Mouse (Mus musculus) megakaryocyte-erythroid progenitor cell, adult 5-6 weeks (primary cell): ENCODE measurements around the gene Acnat1. TPM values are rescaled to one million over a fixed set of nuclear protein-coding genes. Genes with fewer than 3 reads are reported as not detected.
"Not testable (repeated sequence)": the region's sequence is repeated elsewhere in the genome, so short reads cannot be mapped to it uniquely, and the experiment has no call there.

Experiments
- ATAC-seq: replicated peaks from 2 replicates; pipeline ENCODE4 v1.8.0; 2016; ENCODE audit warnings: mild to moderate bottlenecking, inconsistent platforms; ENCODE audit not compliant: severe bottlenecking, poor library complexity, low FRiP score, low TSS enrichment
- total RNA-seq, 2 experiments: library from RNA; stranded (forward) in 1 of 2; stranded (reverse) in 1 of 2; fragments of 200-1000, 215-1000 nt in 1 of 2; fragments of >200 nt in 1 of 2; fragmentation: Nextera tagmentation in 1 of 2; gene quantifications; 2 replicates each; pipeline ENCODE4 v1.2.3; 2014 to 2017

The Acnat1 gene
- total RNA-seq, 2 experiments from 2014 or later, result 0.72 TPM; not detected in 1

DNA sequence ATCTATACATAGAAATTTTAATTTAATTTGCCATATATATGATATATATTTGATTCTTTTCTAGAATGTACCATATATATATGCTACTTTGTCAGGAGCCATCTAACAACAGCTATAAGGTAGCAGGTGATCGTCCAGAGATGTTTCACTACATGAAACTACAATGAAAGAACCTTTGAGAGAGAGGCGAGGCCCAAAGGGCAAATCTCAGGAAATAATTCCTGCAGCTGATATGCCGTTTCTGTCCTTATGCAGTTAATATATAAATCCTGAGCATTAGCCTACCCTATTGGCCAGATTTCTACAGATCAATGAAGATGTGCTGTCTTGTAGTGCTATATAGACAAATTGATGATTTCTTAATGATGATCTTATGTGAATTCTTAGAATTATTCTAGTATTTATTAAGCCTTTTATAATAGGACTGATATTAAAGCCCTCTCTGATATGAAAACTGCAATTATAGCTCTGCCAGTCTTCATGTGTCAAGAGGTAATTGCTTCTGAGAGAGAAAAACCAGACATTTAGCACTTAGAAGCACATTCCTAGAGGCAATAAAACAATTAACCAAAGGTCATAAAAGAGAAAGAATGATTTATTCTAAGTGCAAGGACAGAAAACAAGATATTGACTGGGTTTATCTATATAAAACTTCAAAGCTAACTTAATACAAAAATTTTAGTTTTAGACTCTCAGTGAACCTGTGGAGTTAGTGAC is 4.1 kb downstream of the Acnat1 start:
- no peak for ATAC-seq

GRCm38 (mm10) chr4:49467360-49467759 is 6.4 kb downstream of the Acnat1 start:
- peak; percentile 87 for ATAC-seq

DNA sequence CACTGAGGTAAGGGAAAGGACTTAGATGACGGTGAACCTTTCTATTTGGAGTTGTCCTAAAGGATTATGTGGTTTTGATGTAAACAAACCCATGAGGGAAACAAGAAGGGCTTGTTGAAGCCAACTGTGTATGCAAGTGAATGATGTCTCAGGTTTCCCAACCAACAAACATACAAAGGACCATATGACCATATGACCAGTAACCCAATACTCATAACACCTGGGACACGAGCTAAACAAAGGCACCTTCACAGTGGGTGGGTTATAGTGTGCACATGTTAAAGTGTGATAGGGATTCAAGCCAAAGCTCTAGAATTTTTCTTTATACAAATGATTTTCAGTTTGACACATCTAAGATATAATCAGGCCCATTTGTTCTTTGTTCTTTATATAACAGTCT is 17.5 kb downstream of the Acnat1 start:
- ATAC-seq, result no peak

GRCm38 (mm10) chr4:49451848-49452551 is 21.7 kb downstream of the Acnat1 start:
- ATAC-seq, result peak; percentile 40; the same call in 1 of the 2 replicates

GRCm38 (mm10) chr4:49451133-49451847 is 22.4 kb downstream of the Acnat1 start:
- ATAC-seq, result peak; percentile 63

DNA sequence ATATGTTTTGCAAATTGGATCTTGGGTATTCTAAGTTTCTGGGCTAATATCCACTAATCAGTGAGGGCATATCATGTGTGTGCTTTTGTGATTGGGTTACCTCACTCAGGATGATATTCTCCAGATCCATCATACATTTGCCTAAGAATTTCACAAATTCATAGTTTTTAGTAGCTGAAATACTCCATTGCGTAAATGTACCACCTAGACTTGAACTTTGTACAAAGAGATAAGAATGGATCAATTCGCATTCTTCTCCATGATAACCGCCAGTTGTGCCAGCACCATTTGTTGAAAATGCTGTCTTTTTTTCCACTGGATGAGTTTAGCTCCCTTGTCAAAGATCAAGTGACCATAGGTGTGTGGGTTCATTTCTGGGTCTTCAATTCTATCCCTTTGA is 36.7 kb downstream of the Acnat1 start:
- not testable (repeated sequence) for ATAC-seq

- not testable (repeated sequence) for ATAC-seq
These were observed 63.6 kb downstream of the Acnat1 start for GRCm38 (mm10) chr4:49410151-49410550.

DNA sequence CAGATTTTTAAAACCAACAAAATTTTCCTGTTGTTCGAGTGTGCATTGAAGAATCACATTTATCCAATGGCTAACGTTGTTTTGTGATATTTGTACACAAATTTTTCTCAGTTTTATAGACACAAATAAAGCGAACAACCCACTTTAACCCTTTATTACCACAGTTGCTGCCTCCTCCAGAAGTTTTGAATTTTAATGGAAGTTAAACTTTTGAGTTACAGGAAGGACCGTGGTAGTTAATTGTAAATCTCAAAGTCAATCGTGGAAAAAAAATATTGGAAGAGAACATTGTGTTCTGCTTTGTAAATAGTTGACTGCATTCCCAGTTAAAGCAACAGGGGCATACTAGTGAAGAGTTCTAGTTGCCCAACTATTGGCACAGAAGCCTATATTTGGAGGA is 65.8 kb downstream of the Acnat1 start, which contains the start of gene Acnat2:
TSS of gene Acnat2 (minus strand) at position 195 of the 400 bp plus-strand sequence.
- not testable (repeated sequence) for ATAC-seq

Other genes with a start within 250 kb of the Acnat1 start
- gene Acnat2, start 65.8 kb downstream of the Acnat1 start, total RNA-seq (2014; fragmentation: Nextera tagmentation), result 1.7 TPM in 1 of 2 replicates, not detected in the other
- not detected in 2 replicates for gene Acnat2, start 65.8 kb downstream of the Acnat1 start, total RNA-seq (2017)
- gene Baat, start 32.6 kb upstream of the Acnat1 start, total RNA-seq (2014; fragmentation: Nextera tagmentation), result 0.40 TPM in 1 of 2 replicates, not detected in the other
- gene Baat, start 32.6 kb upstream of the Acnat1 start, total RNA-seq (2017), result not detected in 2 replicates
- 61.2 and 68.9 TPM in 2 replicates for gene Mrpl50, start 47.2 kb upstream of the Acnat1 start, total RNA-seq (2014; fragmentation: Nextera tagmentation)
- gene Mrpl50, start 47.2 kb upstream of the Acnat1 start, total RNA-seq (2017), result 52.4 and 72.4 TPM in 2 replicates
- gene Zfp189, start 47.3 kb upstream of the Acnat1 start, total RNA-seq (2014; fragmentation: Nextera tagmentation), result 10.4 and 10.8 TPM in 2 replicates
- 7.3 and 11.8 TPM in 2 replicates for gene Zfp189, start 47.3 kb upstream of the Acnat1 start, total RNA-seq (2017)
- gene Aldob, start 75.6 kb upstream of the Acnat1 start, total RNA-seq (2014; fragmentation: Nextera tagmentation), result 0.30 TPM in 1 of 2 replicates, not detected in the other
- gene Aldob, start 75.6 kb upstream of the Acnat1 start, total RNA-seq (2017), result not detected in 2 replicates
- 1.7 and 2.1 TPM in 2 replicates for gene Tmem246, start 124.0 kb upstream of the Acnat1 start, total RNA-seq (2014; fragmentation: Nextera tagmentation)
- 3.0 and 3.3 TPM in 2 replicates for gene Tmem246, start 124.0 kb upstream of the Acnat1 start, total RNA-seq (2017)
- gene Rnf20, start 158.1 kb upstream of the Acnat1 start, total RNA-seq (2014; fragmentation: Nextera tagmentation), result 62.2 and 66.1 TPM in 2 replicates
- gene Rnf20, start 158.1 kb upstream of the Acnat1 start, total RNA-seq (2017), result 153 and 170 TPM in 2 replicates
- gene Ppp3r2, start 208.1 kb upstream of the Acnat1 start, total RNA-seq (2014; fragmentation: Nextera tagmentation), result not detected in 2 replicates
- gene Ppp3r2, start 208.1 kb upstream of the Acnat1 start, total RNA-seq (2017), result not detected in 2 replicates